Mouse (Mus musculus): ENCODE measurements around the gene Ccdc191. TPM values are rescaled to one million over a fixed set of nuclear protein-coding genes. Genes with fewer than 3 reads are reported as not detected.

The Ccdc191 gene
- total and polyA plus RNA-seq, 3 experiments = 9.3 to 45.7 (median 11.3) TPM

DNA sequence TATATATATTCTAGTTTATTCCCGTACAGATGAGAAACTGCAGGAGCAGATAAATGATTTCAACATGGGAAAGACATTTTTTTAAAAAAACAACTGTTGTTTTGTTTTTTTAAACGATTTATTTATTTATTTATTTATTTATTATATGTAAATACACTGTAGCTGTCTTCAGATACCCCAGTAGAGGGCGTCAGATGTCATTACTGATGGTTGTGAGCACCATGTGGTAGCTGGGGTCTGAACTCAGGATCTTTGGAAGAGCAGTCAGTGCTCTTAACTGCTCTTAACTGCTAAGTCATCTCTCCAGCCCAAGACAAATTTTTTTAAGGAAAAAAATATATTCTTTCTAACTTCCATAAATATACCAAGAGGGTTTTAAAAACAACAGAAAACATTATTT is 8.0 kb upstream of the Ccdc191 start:
- Histone ChIP-seq H3K36me3 (replicated peaks in 1 of 2; ENCODE audit: control insufficient read depth in 1 of 2, insufficient read depth in 1 of 2, low read length in 1 of 2) (peaks cover 33 to 68% of the 10 kb centered on the region in 2 experiments), H3K9me3 (replicated peaks; ENCODE audit: low read length) (no peaks in the 10 kb centered on the region), H3K4me3 (replicated peaks in 1 of 3; ENCODE audit: low read depth in 2 of 3, low read length in 2 of 3, poor library complexity in 1 of 3) (no peak overlapping the region), H3K9ac (ENCODE audit: insufficient read depth, low read depth) (no peak overlapping the region), H3K4me2 (ENCODE audit: insufficient read depth, low read depth, poor library complexity, severe bottlenecking) (no peak overlapping the region), H3K27ac (ENCODE audit: insufficient read depth, low read depth) (no peak overlapping the region), H3K79me2 (replicated peaks; ENCODE audit: control insufficient read depth, extremely low read depth, insufficient read depth, poor library complexity, severe bottlenecking) (peaks cover 48% of the 10 kb centered on the region), H3K27me3 (replicated peaks) (no peaks in the 10 kb centered on the region), H3K4me1 (ENCODE audit: control insufficient read depth in 1 of 2, insufficient read depth in 2 of 2) (peaks cover 2 to 22% of the 10 kb centered on the region in 2 experiments; a peak in 3 of 4 replicates)
- in situ Hi-C loops (cut with MboI; ENCODE audit: low pct_ligation_motif_present, low pct_unique_long_range_greater_than_20kb, low sequenced_read_pairs) = no loop called here
- dilution Hi-C loops (cut with MboI; ENCODE audit: extremely low pct_ligation_motif_present, extremely low pct_unique_long_range_greater_than_20kb, low sequenced_read_pairs) = no loop called here
- DNase-seq (ENCODE audit: extremely low read depth) = peak; percentile 37
- TF ChIP-seq SMC3 (IDR thresholded peaks at IDR 0.05; ENCODE audit: low read depth, low read length) (no peak), CTCF (conservative IDR thresholded peaks at IDR 0.05 in 1 of 2, IDR thresholded peaks at IDR 0.05 in 1 of 2; ENCODE audit: low read depth in 2 of 2, low read length in 2 of 2) (peak in 1 of 2 experiments; percentile 44; a peak in 1 of 4 replicates)

DNA sequence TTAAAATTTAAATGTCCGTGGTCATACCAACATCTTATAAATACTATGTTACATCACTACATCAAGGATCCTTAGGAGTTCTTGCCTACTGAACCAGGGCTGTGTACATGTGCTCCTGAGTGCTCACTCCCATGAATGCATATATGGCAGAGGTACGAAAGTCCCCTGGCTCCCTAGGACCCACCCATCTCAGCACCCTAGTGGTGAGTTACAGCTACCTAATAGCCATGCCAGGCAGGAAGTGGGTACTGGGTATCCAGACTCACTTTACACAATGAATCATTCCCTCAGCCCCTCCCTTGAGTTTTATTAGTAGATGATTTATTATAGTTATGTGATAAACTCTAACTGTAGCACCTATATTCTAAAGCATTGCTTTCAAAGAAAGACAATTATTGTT is 7.3 kb upstream of the Ccdc191 start:
- DNase-seq (ENCODE audit: extremely low read depth) = peak; percentile 24
- in situ Hi-C loops (cut with MboI; ENCODE audit: low pct_ligation_motif_present, low pct_unique_long_range_greater_than_20kb, low sequenced_read_pairs) = no loop called here

DNA sequence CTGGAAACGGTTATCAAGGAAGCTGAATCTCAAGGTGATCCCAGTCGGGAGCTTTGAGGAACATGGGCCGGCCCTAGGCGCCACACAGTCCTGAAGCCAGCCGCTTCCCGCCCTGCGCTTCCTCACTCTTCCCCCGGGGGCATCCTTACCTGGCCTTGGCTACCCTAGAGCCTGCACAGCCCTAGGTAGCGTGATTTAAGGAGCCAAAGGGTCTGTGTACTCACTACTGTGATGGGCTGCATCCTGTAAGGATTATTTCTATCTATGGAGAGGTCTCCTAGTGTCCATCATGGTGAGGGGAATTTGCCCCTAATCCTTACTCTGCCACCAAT is 371 bp downstream of the Ccdc191 start:
- peaks cover 39% of the 10 kb centered on the region for H3K79me2 ChIP-seq (replicated peaks; ENCODE audit: control insufficient read depth, extremely low read depth, insufficient read depth, poor library complexity, severe bottlenecking)
- peak overlapping the region; percentile 71 for H3K9ac ChIP-seq (ENCODE audit: insufficient read depth, low read depth)
- no peaks in the 10 kb centered on the region for H3K27me3 ChIP-seq (replicated peaks)
- H3K4me1 ChIP-seq (ENCODE audit: control insufficient read depth in 1 of 2, insufficient read depth in 2 of 2) = peaks cover 0 to 43% of the 10 kb centered on the region in 2 experiments; a peak in 2 of 4 replicates
- peaks cover 9 to 46% of the 10 kb centered on the region in 2 experiments for H3K36me3 ChIP-seq (replicated peaks in 1 of 2; ENCODE audit: control insufficient read depth in 1 of 2, insufficient read depth in 1 of 2, low read length in 1 of 2)
- DNase-seq (ENCODE audit: extremely low read depth) = no peak
- TF ChIP-seq PAX5 (IDR thresholded peaks at IDR 0.05; ENCODE audit: low read length) (no peak), KAT2A (IDR thresholded peaks at IDR 0.05; ENCODE audit: insufficient replicate concordance, low read length) (no peak), MXI1 (IDR thresholded peaks at IDR 0.05; ENCODE audit: low read depth, low read length) (no peak), SMC3 (IDR thresholded peaks at IDR 0.05; ENCODE audit: low read depth, low read length) (peak; percentile 25), TCF12 (IDR thresholded peaks at IDR 0.05; ENCODE audit: low read depth, low read length) (no peak; the same call in 1 of the 2 replicates), NRF1 (IDR thresholded peaks at IDR 0.05; ENCODE audit: low read depth, low read length) (no peak; the same call in 1 of the 2 replicates), E2F4 (IDR thresholded peaks at IDR 0.05; ENCODE audit: insufficient replicate concordance, low read depth, low read length) (0 out of 2 replicates have a peak, but pooled peaks have one; percentile 78), RAD21 (IDR thresholded peaks at IDR 0.05; ENCODE audit: low read depth, low read length) (peak; percentile 36), MAZ (IDR thresholded peaks at IDR 0.05; ENCODE audit: low read depth, low read length) (peak; percentile 56; the same call in 1 of the 2 replicates), ZMIZ1 (IDR thresholded peaks at IDR 0.05; ENCODE audit: low read depth, low read length) (0 out of 2 replicates have a peak, but pooled peaks have one; percentile 4), ZC3H11A (IDR thresholded peaks at IDR 0.05; ENCODE audit: low read depth, low read length) (no peak), RCOR1 (conservative IDR thresholded peaks at IDR 0.05; ENCODE audit: low read depth, low read length) (no peak), CTCF (conservative IDR thresholded peaks at IDR 0.05 in 1 of 2, IDR thresholded peaks at IDR 0.05 in 1 of 2; ENCODE audit: low read depth in 2 of 2, low read length in 2 of 2) (peak; percentile 19 to 61; a peak in 3 of 4 replicates), CHD2 (IDR thresholded peaks at IDR 0.05; ENCODE audit: low read length) (0 out of 2 replicates have a peak, but pooled peaks have one; percentile 0), MAFK (IDR thresholded peaks at IDR 0.05; ENCODE audit: insufficient replicate concordance, low read length) (no peak), CHD1 (IDR thresholded peaks at IDR 0.05; ENCODE audit: low read depth, low read length) (no peak), NELFE (IDR thresholded peaks at IDR 0.05; ENCODE audit: low read depth, low read length) (peak; percentile 39; the same call in 1 of the 2 replicates)
- dilution Hi-C loops (cut with MboI; ENCODE audit: extremely low pct_ligation_motif_present, extremely low pct_unique_long_range_greater_than_20kb, low sequenced_read_pairs) = no loop called here
- no peak overlapping the region; the same call in 1 of the 2 replicates for H3K27ac ChIP-seq (ENCODE audit: insufficient read depth, low read depth)
- peak overlapping the region; percentile 61 to 93 (median 72) for H3K4me3 ChIP-seq (replicated peaks in 1 of 3; ENCODE audit: low read depth in 2 of 3, low read length in 2 of 3, poor library complexity in 1 of 3)
- peak overlapping the region; percentile 81 for H3K4me2 ChIP-seq (ENCODE audit: insufficient read depth, low read depth, poor library complexity, severe bottlenecking)
- in situ Hi-C loops (cut with MboI; ENCODE audit: low pct_ligation_motif_present, low pct_unique_long_range_greater_than_20kb, low sequenced_read_pairs) = no loop called here
- no peaks in the 10 kb centered on the region for H3K9me3 ChIP-seq (replicated peaks; ENCODE audit: low read length)

More for the DNA sequence above, 7.3 kb upstream of the Ccdc191 start:
- no peak for TF ChIP-seq SIN3A (IDR thresholded peaks at IDR 0.05; ENCODE audit: low read length)
- TF ChIP-seq TBP (conservative IDR thresholded peaks at IDR 0.05; ENCODE audit: low read depth, low read length) = no peak
- TF ChIP-seq CHD1 (IDR thresholded peaks at IDR 0.05; ENCODE audit: low read depth, low read length) = no peak
- no peak for TF ChIP-seq ZKSCAN1 (IDR thresholded peaks at IDR 0.05; ENCODE audit: borderline replicate concordance, low read depth, low read length)
- TF ChIP-seq HCFC1 (IDR thresholded peaks at IDR 0.05; ENCODE audit: low read depth, low read length) = no peak
- no peak for TF ChIP-seq MYC (IDR thresholded peaks at IDR 0.05; ENCODE audit: low read depth, low read length)
- no peak for TF ChIP-seq MXI1 (IDR thresholded peaks at IDR 0.05; ENCODE audit: low read depth, low read length)
- no peak for TF ChIP-seq ZC3H11A (IDR thresholded peaks at IDR 0.05; ENCODE audit: low read depth, low read length)
- TF ChIP-seq MAX (IDR thresholded peaks at IDR 0.05; ENCODE audit: low read length) = no peak
- TF ChIP-seq UBTF (IDR thresholded peaks at IDR 0.05; ENCODE audit: low read depth, low read length) = no peak
- no peak for TF ChIP-seq PAX5 (IDR thresholded peaks at IDR 0.05; ENCODE audit: low read length)
- TF ChIP-seq MAZ (IDR thresholded peaks at IDR 0.05; ENCODE audit: low read depth, low read length) = no peak
- no peak for TF ChIP-seq CTCF (conservative IDR thresholded peaks at IDR 0.05 in 1 of 2, IDR thresholded peaks at IDR 0.05 in 1 of 2; ENCODE audit: low read depth in 2 of 2, low read length in 2 of 2)
- TF ChIP-seq BHLHE40 (IDR thresholded peaks at IDR 0.05; ENCODE audit: low read depth, low read length) = no peak
- TF ChIP-seq CHD2 (IDR thresholded peaks at IDR 0.05; ENCODE audit: low read length) = no peak
- TF ChIP-seq E2F4 (IDR thresholded peaks at IDR 0.05; ENCODE audit: insufficient replicate concordance, low read depth, low read length) = no peak
- no peak for TF ChIP-seq KAT2A (IDR thresholded peaks at IDR 0.05; ENCODE audit: insufficient replicate concordance, low read length)
- no peak for TF ChIP-seq GABPA (IDR thresholded peaks at IDR 0.05; ENCODE audit: insufficient replicate concordance, low read depth, low read length)
- TF ChIP-seq USF2 (conservative IDR thresholded peaks at IDR 0.05; ENCODE audit: low read depth, low read length) = no peak
- Histone ChIP-seq H3K4me3 (replicated peaks in 1 of 3; ENCODE audit: low read depth in 2 of 3, low read length in 2 of 3, poor library complexity in 1 of 3) (no peak overlapping the region), H3K27ac (ENCODE audit: insufficient read depth, low read depth) (no peak overlapping the region), H3K36me3 (replicated peaks in 1 of 2; ENCODE audit: control insufficient read depth in 1 of 2, insufficient read depth in 1 of 2, low read length in 1 of 2) (peaks cover 29 to 68% of the 10 kb centered on the region in 2 experiments), H3K9me3 (replicated peaks; ENCODE audit: low read length) (no peaks in the 10 kb centered on the region), H3K9ac (ENCODE audit: insufficient read depth, low read depth) (no peak overlapping the region), H3K27me3 (replicated peaks) (no peaks in the 10 kb centered on the region), H3K4me1 (ENCODE audit: control insufficient read depth in 1 of 2, insufficient read depth in 2 of 2) (peaks cover 2 to 29% of the 10 kb centered on the region in 2 experiments; a peak in 3 of 4 replicates), H3K4me2 (ENCODE audit: insufficient read depth, low read depth, poor library complexity, severe bottlenecking) (no peak overlapping the region), H3K79me2 (replicated peaks; ENCODE audit: control insufficient read depth, extremely low read depth, insufficient read depth, poor library complexity, severe bottlenecking) (peaks cover 53% of the 10 kb centered on the region)
- dilution Hi-C loops (cut with MboI; ENCODE audit: extremely low pct_ligation_motif_present, extremely low pct_unique_long_range_greater_than_20kb, low sequenced_read_pairs) = no loop called here

Data from CH12.LX (cell line).